Mouse (Mus musculus): ENCODE data around the gene Yju2. TPM values are rescaled to one million over a fixed set of nuclear protein-coding genes. Genes with fewer than 3 reads are reported as not detected.
"Not testable (repeated sequence)": the region's sequence is repeated elsewhere in the genome, so short reads cannot be mapped to it uniquely, and the experiment has no call there.

Gene Yju2
- 19.7 and 21.5 TPM in 2 replicates for polyA plus RNA-seq (2015; fragmentation: Nextera tagmentation; extraction: Ambion mirVana)

DNA sequence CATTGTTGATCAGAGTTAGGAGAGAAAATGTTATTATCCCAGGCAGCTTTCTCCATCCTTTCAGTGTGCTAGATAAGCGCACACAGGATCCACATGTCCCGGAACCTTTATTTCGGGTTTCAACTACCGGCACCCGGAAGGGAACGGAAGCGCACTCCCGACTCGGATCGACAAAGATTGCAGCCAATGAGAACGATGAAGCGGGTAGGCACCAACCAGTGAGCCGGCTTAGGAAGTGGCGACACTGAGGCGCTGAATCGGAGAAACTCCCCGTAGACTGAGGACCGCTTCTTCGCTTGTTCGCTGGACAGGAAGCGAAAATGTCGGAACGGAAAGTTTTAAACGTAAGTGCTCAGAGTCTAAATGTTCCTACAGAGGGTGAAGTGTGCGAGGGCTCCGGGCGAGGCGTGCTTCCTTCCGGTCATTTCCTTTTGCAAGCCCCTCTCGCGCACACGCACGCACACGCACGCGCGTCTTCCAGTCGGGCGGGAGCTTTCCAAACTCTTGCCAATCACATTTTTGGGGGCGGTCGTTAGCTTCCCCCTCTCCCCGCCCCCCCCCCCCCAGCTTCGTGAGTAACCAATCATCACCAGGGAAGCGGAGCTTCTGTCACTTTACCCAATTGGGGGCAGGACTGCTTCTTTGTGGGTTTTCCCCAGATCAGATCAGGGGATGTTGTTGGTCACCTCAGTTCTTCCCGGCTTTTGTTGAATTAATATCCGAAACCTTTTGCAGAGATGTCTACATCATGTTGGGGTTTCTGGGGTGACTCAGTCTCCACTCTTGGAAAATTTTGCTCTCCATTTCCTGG is at the start of gene Yju2:
Gene Yju2 (plus strand): TSS at position 182 of the 811 bp plus-strand sequence.
- peak within 1 kb of the TSS; percentile 75 for H3K9ac ChIP-seq (ENCODE audit: low read depth, low read length)
- H3K27ac ChIP-seq (ENCODE audit: low read length) = peak within 1 kb of the TSS; percentile 98
- peaks cover 5% of the 10 kb centered on the region; the same call in 1 of the 2 replicates for H3K36me3 ChIP-seq (ENCODE audit: control insufficient read depth, insufficient read depth, low read length)
- H3K9me3 ChIP-seq (ENCODE audit: control insufficient read depth, low read length) = no peaks in the 10 kb centered on the region
- peak; percentile 93 for ATAC-seq
- H3K4me3 ChIP-seq (ENCODE audit: low read length) = peak within 1 kb of the TSS; percentile 68
- peak within 1 kb of the TSS; percentile 73 for H3K4me2 ChIP-seq (ENCODE audit: low read depth, low read length)
- peaks cover 3% of the 10 kb centered on the region; the same call in 1 of the 2 replicates for H3K27me3 ChIP-seq (replicated peaks; ENCODE audit: control insufficient read depth, insufficient read depth, low read length)
- WGBS = under 1% methylated on average over 45 of the region's 46 CpGs
- H3K4me1 ChIP-seq (ENCODE audit: control insufficient read depth, insufficient read depth, low read length) = peaks cover 31% of the 10 kb centered on the region

DNA sequence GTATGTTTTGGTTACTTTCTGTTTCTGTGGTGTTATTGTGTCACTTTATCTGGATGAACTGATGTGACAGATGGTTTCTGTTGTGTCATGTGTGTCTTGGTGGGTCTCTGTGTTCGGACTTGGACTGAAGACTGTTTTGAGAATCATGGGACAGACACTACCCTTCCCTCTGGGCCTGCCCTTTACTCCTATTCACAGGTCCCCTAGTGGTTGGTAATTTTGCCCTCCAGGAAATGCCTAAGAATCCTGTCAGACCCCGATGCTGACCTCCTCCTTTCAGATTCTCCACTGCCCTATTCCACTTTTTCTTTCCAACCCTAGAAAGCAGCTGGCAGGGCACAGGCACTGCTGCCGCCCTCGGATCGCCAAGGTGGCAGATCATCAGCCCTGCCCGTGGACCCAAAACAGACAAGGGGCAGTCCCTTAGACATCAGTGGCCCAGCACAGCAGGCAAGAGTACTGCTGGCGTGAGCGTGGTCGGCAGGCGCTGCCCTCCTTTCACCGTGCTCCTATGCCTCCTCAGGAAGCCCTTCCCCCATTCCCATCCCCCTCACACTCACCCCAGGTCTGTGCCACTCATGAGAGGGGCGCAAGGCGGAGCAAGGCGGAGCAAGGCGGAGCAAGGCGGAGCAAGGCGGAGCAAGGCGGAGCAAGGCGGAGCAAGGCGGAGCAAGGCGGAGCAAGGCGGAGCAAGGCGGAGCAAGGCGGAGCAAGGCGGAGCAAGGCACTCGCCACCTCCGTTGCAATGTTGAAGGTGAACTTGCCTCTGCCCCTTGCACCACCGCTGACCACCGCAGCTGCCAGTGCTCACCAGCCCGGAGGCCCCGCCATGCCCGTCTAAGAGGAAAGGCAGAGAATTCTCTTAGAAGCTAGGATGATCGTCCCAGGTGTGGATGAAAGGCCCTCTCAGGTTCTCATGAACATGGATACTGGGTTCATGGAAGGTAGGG is 27.1 kb upstream of the Yju2 start:
- H3K9me3 ChIP-seq (ENCODE audit: control insufficient read depth, low read length) = no peaks in the 10 kb centered on the region
- H3K36me3 ChIP-seq (ENCODE audit: control insufficient read depth, insufficient read depth, low read length) = no peaks in the 10 kb centered on the region
- under 1% methylated on average over 30 of the region's 33 CpGs for WGBS
- peak overlapping the region; percentile 71 for H3K4me3 ChIP-seq (ENCODE audit: low read length)
- H3K9ac ChIP-seq (ENCODE audit: low read depth, low read length) = peak overlapping the region; percentile 78
- H3K27ac ChIP-seq (ENCODE audit: low read length) = peak overlapping the region; percentile 55
- peaks cover 5% of the 10 kb centered on the region; the same call in 1 of the 2 replicates for H3K4me1 ChIP-seq (ENCODE audit: control insufficient read depth, insufficient read depth, low read length)
- no peaks in the 10 kb centered on the region for H3K27me3 ChIP-seq (replicated peaks; ENCODE audit: control insufficient read depth, insufficient read depth, low read length)
- H3K4me2 ChIP-seq (ENCODE audit: low read depth, low read length) = peak overlapping the region; percentile 85
- ATAC-seq = peak; percentile 96

DNA sequence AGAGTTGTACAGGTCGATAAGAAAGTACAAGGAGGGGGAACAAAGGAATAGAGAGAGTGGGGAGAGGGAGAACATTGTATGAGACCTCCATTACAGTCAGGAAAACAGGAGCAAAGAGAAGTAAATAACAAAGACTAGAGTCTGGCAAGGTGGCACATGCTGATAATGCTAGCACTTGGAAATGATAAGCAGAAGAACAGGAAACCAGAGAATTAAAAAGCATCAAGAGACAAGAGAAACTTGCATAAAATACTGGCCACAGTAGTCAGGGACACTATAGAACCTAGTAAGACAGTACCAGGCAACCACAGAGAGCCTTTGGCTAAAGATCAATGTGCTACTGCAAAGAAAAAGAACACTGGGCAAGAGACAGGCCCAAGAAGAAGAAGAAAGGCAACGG is 26.3 kb upstream of the Yju2 start:
- H3K9me3 ChIP-seq (ENCODE audit: control insufficient read depth, low read length) = no peaks in the 10 kb centered on the region
- H3K4me3 ChIP-seq (ENCODE audit: low read length) = peak overlapping the region; percentile 71
- peak overlapping the region; percentile 78 for H3K9ac ChIP-seq (ENCODE audit: low read depth, low read length)
- no peaks in the 10 kb centered on the region for H3K27me3 ChIP-seq (replicated peaks; ENCODE audit: control insufficient read depth, insufficient read depth, low read length)
- peak overlapping the region; percentile 85 for H3K4me2 ChIP-seq (ENCODE audit: low read depth, low read length)
- no peaks in the 10 kb centered on the region for H3K36me3 ChIP-seq (ENCODE audit: control insufficient read depth, insufficient read depth, low read length)
- no peak overlapping the region for H3K27ac ChIP-seq (ENCODE audit: low read length)
- peaks cover 5% of the 10 kb centered on the region; the same call in 1 of the 2 replicates for H3K4me1 ChIP-seq (ENCODE audit: control insufficient read depth, insufficient read depth, low read length)
- WGBS = 63% methylated on average over 2 of the region's 2 CpGs
- ATAC-seq = peak; percentile 17; the same call in 1 of the 2 replicates

DNA sequence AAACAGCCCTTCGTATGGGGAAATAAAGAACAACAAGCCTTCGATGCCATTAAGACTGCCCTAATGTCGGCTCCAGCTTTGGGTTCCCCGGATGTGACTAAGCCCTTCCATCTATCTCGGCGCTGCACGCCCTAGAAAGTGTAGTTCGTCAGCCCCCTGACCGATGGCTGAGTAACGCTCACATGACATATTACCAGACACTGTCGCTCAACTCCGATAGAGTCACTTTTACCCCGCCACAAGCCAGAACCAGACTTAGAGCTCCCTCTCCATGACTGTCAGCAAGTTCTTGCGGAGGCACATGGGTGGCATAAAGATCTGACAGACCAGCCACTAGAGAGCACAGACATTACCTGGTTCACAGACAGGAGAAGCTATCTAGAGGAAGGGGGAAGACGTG is 25.7 kb upstream of the Yju2 start:
- no peaks in the 10 kb centered on the region for H3K36me3 ChIP-seq (ENCODE audit: control insufficient read depth, insufficient read depth, low read length)
- 93% methylated on average over 15 of the region's 15 CpGs for WGBS
- no peaks in the 10 kb centered on the region for H3K9me3 ChIP-seq (ENCODE audit: control insufficient read depth, low read length)
- no peaks in the 10 kb centered on the region for H3K27me3 ChIP-seq (replicated peaks; ENCODE audit: control insufficient read depth, insufficient read depth, low read length)
- H3K4me2 ChIP-seq (ENCODE audit: low read depth, low read length) = no peak overlapping the region
- H3K4me1 ChIP-seq (ENCODE audit: control insufficient read depth, insufficient read depth, low read length) = peaks cover 5% of the 10 kb centered on the region; the same call in 1 of the 2 replicates
- H3K27ac ChIP-seq (ENCODE audit: low read length) = no peak overlapping the region
- no peak for ATAC-seq
- no peak overlapping the region for H3K9ac ChIP-seq (ENCODE audit: low read depth, low read length)
- H3K4me3 ChIP-seq (ENCODE audit: low read length) = no peak overlapping the region

DNA sequence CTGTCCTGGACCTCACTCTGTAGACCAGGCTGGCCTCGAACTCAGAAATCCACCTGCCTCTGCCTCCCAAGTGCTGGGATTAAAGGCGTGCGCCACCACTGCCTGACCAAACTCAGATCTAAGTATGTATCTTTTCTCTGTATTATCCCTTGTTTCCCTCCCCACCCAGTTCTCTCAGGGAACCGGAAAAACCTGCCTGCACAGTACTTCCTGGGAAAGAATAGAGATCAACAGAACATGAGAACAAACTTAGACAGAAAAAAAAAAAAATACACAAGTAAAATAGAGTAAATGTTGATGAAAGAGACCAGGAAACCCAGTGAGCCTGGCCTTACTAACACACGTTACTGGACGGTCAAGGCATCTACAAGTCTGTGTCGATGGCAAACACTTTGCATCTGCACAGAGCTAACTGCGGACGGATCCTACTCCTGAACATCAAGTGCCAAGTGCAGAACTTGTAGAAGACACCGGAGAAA is 14.5 kb upstream of the Yju2 start:
- H3K4me3 ChIP-seq (ENCODE audit: low read length) = peak overlapping the region; percentile 57
- ATAC-seq = peak; percentile 29
- 22% methylated on average over 10 of the region's 10 CpGs for WGBS

DNA sequence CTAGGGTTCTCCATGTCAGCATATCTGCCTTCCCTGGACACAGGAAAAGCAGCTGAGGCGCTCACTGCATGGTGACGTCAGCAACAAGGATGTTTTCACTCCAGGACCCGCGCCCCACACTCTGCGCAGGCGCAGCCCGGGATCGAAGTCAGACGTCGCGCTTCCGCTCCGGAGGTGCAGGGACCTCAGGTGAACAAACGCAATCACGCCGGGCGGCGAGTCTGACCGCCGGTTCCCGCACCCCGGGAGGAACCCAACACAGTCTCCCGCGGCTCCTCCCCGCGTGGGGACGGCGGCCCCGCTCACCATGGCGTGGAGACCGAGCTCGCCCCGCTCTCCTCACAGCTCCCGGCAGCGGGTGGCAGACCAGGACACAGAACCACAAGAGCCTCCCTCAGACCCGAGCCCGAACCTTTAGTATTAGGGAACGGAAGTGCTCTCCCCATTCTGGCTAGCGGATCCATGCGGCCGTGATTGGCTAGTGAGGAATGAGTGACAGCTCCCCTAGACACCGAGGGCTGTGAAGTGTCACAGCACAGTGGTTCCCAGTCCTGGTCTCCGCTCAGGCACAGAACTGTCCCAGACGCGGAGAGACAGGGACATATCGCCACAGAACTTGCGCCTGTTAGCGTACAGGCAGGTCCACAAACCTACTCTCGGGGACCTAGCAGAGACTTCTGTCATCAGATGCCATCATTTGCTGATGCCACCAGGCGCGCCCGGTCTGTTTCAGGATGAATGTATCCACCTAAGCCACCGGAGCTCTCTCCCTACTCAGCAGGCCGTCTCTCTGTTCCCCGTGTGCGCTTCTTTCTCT is 13.8 kb upstream of the Yju2 start:
- under 1% methylated on average over 53 of the region's 56 CpGs for WGBS
- not testable (repeated sequence) for H3K36me3 ChIP-seq (ENCODE audit: control insufficient read depth, insufficient read depth, low read length); H3K4me1 ChIP-seq (ENCODE audit: control insufficient read depth, insufficient read depth, low read length); H3K9me3 ChIP-seq (ENCODE audit: control insufficient read depth, low read length); H3K27me3 ChIP-seq (replicated peaks; ENCODE audit: control insufficient read depth, insufficient read depth, low read length)
- Histone ChIP-seq H3K4me3 (ENCODE audit: low read length) (peak overlapping the region; percentile 57), H3K9ac (ENCODE audit: low read depth, low read length) (peak overlapping the region; percentile 73), H3K27ac (ENCODE audit: low read length) (peak overlapping the region; percentile 89), H3K4me2 (ENCODE audit: low read depth, low read length) (peak overlapping the region; percentile 92)
- ATAC-seq = peak; percentile 98

More for the DNA sequence above, 14.5 kb upstream of the Yju2 start:
- Histone ChIP-seq H3K9ac (ENCODE audit: low read depth, low read length) (0 out of 2 replicates have a peak overlapping the region, but pooled peaks have one; percentile 73), H3K27ac (ENCODE audit: low read length) (peak overlapping the region; percentile 83), H3K4me2 (ENCODE audit: low read depth, low read length) (peak overlapping the region; percentile 92)
- H3K36me3 ChIP-seq (ENCODE audit: control insufficient read depth, insufficient read depth, low read length); H3K4me1 ChIP-seq (ENCODE audit: control insufficient read depth, insufficient read depth, low read length); H3K27me3 ChIP-seq (replicated peaks; ENCODE audit: control insufficient read depth, insufficient read depth, low read length); H3K9me3 ChIP-seq (ENCODE audit: control insufficient read depth, low read length): not testable (repeated sequence)

DNA sequence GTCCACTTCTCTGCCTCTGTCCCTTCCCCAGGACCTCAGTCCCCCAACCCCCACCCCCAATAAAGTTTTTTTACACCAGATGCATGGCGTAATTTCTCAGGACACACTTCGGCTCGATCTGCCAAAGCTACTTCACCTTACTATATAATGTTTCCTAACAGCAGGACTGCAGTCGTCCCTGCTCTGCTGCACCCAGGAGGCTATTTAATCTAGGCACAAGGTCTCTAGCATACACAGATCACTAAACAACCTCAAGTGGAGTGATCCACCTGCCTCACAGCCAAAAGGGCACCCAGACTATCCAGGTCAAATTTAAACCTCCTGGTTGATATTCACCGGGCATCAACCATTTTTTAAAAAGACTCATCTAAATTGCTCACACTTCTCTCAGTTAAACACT is 13.2 kb upstream of the Yju2 start:
- ATAC-seq = 0 out of 2 replicates have a peak, but pooled peaks have one; percentile 2
- H3K4me3 ChIP-seq (ENCODE audit: low read length) = peak overlapping the region; percentile 57
- 24% methylated on average over 5 of the region's 5 CpGs for WGBS
- H3K9me3 ChIP-seq (ENCODE audit: control insufficient read depth, low read length) = no peaks in the 10 kb centered on the region
- peak overlapping the region; percentile 89 for H3K27ac ChIP-seq (ENCODE audit: low read length)
- H3K4me2 ChIP-seq (ENCODE audit: low read depth, low read length) = peak overlapping the region; percentile 92
- H3K36me3 ChIP-seq (ENCODE audit: control insufficient read depth, insufficient read depth, low read length) = no peaks in the 10 kb centered on the region
- H3K27me3 ChIP-seq (replicated peaks; ENCODE audit: control insufficient read depth, insufficient read depth, low read length) = no peaks in the 10 kb centered on the region
- no peaks in the 10 kb centered on the region for H3K4me1 ChIP-seq (ENCODE audit: control insufficient read depth, insufficient read depth, low read length)
- H3K9ac ChIP-seq (ENCODE audit: low read depth, low read length) = peak overlapping the region; percentile 73

DNA sequence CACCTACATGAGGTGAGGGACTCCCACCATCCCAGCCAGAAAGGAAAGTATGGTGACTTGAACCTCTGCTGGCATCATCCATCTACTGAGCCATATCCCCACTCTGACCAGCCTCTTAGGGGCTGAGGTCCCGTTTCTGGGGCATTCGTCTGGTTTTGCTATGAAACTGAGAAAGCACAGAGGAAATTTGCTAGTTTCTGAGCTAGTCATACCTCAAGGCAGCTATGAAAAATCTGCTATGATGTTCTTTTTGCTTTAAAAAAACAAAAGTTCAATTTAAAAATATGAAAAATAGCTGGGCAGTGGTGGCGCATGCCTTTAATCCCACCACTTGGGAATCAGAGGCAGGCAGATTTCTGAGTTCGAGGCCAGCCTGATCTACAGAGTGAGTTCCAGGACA is 10.3 kb upstream of the Yju2 start:
- WGBS = 86% methylated on average over 4 of the region's 4 CpGs
- no peak for ATAC-seq
- H3K27ac ChIP-seq (ENCODE audit: low read length) = no peak overlapping the region
- no peaks in the 10 kb centered on the region for H3K36me3 ChIP-seq (ENCODE audit: control insufficient read depth, insufficient read depth, low read length)
- no peak overlapping the region for H3K4me2 ChIP-seq (ENCODE audit: low read depth, low read length)
- no peaks in the 10 kb centered on the region for H3K27me3 ChIP-seq (replicated peaks; ENCODE audit: control insufficient read depth, insufficient read depth, low read length)
- H3K9me3 ChIP-seq (ENCODE audit: control insufficient read depth, low read length) = no peaks in the 10 kb centered on the region
- H3K4me1 ChIP-seq (ENCODE audit: control insufficient read depth, insufficient read depth, low read length) = no peaks in the 10 kb centered on the region
- no peak overlapping the region for H3K9ac ChIP-seq (ENCODE audit: low read depth, low read length)
- H3K4me3 ChIP-seq (ENCODE audit: low read length) = no peak overlapping the region
